Mouse (Mus musculus) cerebellum, adult 2 months (tissue): ENCODE measurements at regions not wholly inside any gene's neighbourhood (a gene's known extent, or its start where the extent isn't known, plus 50 kb on each side); places are given as distances from the start of the nearest gene placed in this dataset.

ENCODE experiments used
- CTCF ChIP-seq: fragments of 200-500 bp; IDR thresholded peaks from 2 replicates; pipeline ENCODE4 v1.5.1; 2011; ENCODE audit warnings: low read depth, mild to moderate bottlenecking, control low read depth, low read length, moderate library complexity, borderline replicate concordance; ENCODE audit not compliant: insufficient read depth
- POLR2A ChIP-seq: fragments of 200-500 bp; IDR thresholded peaks from 2 replicates; pipeline ENCODE4 v1.6.1; 2011; ENCODE audit warnings: low read length, control low read depth, borderline replicate concordance; ENCODE audit not compliant: insufficient read depth

- TF ChIP-seq POLR2A: no peak
- no peak for TF ChIP-seq CTCF
Measured at GRCm38 (mm10) chr13:116711148-116711865, 314.0 kb downstream of the Parp8 start.
